Mouse (Mus musculus) right cerebral cortex, postnatal 10 days (tissue): ENCODE measurements at regions not wholly inside any gene's neighbourhood (a gene's known extent, or its start where the extent isn't known, plus 50 kb on each side); places are given as distances from the start of the nearest gene placed in this dataset.
"Not testable (repeated sequence)": the region's sequence is repeated elsewhere in the genome, so short reads cannot be mapped to it uniquely, and the experiment has no call there.

ENCODE experiments used
- DNase-seq, 2 experiments: peaks; one replicate each; pipeline ENCODE4 v3.0.0; 2021; ENCODE audit warnings: low spot score in 2 of 2

DNA sequence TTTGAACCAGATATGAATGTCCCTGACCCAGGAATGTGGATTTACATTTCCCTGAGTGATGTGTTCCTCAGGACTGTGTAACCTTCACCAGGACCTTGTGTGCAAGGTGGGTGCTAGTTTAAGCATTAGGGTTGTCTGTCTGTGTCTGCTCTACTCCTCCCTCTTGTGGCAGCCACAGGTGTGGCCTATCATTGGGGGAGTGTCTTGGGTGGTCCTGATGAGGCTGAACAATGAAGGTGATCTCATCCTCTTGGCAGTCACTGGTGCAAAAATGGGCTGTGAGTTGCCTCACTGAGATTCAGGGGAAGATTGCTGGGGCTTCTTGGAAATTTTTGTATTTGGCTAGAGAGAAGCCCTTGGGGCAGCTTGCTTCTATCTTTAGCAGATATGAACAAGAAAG is 179.4 kb upstream of the Ube2e1 start:
- DNase-seq: peak in 1 of 2 experiments; percentile 23

DNA sequence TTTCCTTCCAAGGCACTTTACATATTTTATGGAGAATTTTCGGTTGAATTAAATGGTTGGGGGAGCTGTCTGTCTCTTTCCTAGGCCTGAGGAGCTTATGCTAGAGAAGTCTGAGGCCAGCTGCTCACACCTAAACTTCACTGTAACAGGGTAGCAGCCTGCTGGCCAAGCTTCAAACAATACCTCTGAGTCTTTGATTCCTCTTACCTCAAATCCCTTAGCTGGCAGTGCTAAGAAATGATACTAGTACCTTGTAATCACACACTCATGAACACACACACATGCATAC is 176.6 kb upstream of the Ube2e1 start:
- DNase-seq: peak in 1 of 2 experiments; percentile 53

DNA sequence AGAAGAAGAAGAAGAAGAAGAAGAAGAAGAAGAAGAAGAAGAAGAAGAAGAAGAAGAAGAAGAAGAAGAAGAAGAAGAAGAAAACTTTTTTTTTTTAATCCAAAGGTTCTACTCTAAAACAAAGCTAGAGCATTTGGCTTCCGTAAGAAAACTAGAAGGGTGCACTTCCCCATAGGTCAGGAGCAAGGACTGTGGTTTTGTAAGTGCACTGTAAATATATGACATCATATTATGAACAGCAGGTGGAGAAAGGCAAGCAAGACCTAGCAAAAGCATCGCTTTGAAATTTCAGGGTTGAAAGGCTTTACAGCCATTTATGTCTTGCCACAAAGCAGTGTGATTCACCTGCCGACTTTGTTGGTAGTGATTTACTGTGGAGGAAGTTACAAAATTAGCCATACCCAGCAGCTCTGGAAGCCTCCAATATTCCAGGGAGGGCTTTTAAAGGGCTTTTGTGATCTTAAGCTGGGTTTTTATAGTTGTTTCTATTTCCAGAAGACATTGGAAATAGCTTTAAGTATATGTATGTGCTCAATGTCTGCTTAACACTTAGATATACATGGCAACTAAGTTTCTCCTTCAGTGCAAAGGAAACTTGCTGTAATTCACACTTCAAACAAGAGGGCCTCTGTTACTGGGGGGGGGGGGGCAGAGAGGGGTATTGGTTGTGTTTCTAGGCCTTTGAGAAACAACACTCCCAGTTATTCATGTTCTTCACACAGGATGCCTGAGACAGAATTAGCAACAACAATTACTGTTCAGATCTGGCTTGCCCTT is 176.1 kb upstream of the Ube2e1 start:
- DNase-seq: peak in 1 of 2 experiments; percentile 25

DNA sequence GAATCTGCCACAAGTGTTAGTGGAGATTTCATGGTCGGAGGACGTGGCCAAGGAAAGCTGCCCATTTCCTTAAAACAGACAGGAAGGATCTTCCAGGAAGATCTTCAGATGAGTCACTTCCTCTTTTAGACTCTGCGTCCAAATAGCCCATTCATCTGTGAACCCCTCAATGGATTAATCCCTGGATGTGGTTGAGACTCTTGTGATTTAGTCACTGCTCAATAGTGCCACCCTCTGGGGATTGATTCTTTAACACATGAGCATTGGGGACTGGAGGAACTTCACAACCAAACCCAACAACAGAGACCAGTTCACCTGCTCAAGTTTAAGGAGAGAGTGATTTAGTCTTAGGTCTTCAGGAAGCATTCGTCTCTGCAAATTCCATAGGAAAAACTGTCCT is 174.5 kb upstream of the Ube2e1 start:
- peak; percentile 43 to 52 for DNase-seq

DNA sequence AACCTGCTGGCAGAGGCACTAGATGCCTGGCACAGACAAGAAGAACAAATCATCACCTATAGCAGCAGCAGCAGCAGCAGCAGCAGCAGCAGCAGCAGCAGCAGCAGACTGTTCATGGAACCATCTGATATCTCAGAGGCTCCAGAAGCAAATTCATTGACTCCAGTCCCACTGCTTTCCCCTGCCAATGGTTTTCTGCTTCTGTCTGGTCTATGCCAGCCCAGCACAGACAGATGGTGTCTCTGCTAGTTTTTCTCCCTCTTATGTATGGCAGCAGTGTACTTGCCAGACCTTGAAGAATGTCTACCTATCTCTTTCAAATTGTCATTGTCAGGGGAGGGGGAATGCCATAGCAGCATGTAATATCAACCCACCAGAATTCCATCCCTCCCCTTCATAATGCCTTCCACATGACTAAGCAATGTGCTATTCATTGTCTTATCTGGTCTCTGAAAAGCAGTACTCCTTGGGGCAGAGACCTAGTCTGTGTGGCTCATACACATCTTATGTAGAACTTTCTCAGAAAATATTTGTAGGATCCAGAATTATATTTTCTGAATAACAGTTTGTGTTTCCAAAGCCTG is 168.7 kb upstream of the Ube2e1 start:
- peak; percentile 57 to 69 for DNase-seq

DNA sequence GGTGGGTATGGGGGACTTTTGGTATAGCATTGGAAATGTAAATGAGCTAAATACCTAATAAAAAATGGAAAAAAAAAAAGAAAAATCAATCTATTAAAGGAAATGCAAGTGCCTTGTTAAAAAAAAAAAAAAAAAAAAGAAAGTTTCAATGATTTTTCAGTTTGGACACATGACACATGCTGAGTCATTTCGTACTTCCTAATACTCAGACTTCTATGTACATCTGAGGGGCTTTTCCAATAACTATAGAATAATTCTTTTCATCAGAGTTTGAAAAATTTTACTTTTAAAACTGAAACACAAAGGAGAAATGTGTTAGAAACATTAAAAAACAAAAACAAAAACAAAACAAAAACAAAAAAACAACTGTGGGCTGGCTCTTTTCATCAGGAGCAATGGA is 162.4 kb upstream of the Ube2e1 start:
- DNase-seq: no peak

DNA sequence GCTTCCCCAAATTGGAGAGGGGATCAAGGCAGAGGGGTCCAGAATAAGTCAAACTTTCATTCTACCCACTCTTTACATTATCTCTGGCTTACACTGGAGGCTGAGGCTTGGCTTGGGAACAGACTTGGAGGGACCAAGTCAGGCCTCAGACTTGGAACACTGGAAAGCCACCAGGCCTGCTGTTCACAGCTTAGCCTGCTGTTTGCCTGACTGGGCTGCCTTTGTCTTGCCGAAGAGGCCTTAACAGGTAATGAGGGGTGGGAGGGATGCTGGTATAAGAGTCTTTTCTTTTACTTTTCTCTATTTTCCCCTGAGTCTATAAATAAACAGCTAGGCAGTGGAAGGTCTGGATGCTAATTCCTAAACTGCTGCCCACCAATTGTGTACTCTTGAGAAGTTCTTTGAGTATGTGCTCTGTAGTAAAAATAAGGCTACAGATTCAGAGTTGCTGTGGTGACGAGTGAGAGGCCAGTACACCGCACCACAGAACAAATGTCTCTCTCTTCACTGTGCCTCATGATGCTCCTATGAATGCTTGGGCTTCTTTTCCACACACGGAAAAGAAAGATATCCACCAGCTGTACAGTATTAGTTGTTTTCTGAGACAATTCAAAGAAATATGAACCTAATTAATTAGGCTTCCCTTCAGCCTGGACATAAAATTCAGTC is 154.6 kb upstream of the Ube2e1 start:
- peak; percentile 22 to 39 for DNase-seq

DNA sequence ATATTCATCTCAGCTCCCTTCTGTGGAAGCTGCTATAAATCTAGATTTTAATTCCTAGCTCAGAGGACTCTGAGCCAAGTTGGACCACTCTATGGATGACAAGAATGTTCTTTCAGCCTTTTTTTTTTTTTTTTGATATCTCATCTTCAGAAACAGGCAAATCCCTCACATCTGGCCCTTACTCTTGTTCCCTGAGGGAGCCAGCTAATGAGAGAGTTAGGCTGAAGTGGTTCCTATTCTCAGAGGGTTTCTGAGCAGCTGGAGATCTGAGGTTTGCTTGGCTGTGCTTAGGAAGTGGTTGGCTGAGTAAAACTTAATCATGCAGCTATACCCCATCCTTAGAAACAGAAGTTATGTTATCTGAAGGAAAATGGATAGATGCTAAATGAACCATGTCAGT is 153.9 kb upstream of the Ube2e1 start:
- peak in 1 of 2 experiments; percentile 42 for DNase-seq

DNA sequence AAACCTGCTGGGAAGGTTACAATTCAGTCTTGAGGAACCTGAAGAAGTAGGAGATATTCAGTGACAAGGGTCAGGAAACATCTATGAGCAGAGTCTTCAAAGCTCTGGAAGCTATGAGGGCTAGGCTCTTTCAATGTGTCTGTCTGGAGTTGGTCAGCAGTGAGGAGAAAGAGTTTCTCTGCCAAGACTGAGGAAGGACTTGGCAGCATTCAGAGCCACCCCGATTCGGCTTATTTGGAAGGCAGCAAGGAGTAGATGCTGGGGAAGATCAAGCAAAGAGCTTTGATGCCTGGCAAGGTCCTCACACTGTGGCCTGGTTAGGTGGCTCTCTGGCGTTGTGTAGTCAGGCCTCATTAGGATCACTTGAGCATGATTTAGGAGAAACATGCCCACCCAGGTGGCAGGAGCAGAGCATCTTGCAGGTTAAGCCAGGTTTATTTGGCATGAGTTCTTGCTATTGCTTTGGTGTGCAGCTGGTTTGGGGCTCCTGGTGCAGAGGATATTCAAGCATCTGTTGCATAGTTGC is 145.2 kb upstream of the Ube2e1 start:
- DNase-seq: no peak

DNA sequence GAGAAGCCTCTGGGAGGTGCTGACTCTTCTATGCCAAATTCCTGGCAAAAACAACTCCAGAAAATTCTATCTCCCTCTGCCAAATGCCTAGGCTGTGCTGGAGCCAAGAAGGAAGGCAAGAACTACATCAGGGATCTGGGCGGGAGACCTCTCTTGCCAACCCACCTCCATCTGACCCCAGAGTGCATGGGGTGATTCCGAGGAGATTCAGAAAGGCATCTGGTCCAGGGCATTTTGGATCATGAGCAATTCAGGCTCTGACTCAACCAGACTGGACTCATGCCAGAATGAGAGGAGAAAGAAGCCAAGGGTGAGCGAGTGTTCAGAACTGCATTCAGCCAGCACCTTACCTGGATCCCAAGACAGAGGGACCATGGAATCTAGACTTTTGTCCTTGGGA is 137.0 kb upstream of the Ube2e1 start:
- DNase-seq: peak in 1 of 2 experiments; percentile 27

DNA sequence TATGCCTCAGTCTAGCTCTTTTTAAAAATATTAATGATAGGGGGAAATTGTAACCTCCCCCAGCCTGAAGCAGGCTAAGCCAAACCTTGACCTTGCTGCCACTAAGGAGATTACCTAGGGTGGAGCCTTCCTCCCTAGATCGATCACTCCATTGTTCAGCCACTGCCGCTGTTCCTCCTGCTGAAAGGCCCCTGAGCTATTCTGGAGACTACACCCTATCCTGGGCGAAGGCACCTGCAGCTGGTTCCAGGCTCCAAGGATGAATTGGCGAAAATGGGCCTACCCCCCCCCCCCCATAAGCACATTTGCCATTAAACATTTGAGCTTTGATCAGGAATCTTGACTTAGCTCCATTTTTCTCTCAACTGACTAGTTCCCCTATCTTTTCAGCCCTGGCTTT is 135.2 kb upstream of the Ube2e1 start:
- not testable (repeated sequence) for DNase-seq

DNA sequence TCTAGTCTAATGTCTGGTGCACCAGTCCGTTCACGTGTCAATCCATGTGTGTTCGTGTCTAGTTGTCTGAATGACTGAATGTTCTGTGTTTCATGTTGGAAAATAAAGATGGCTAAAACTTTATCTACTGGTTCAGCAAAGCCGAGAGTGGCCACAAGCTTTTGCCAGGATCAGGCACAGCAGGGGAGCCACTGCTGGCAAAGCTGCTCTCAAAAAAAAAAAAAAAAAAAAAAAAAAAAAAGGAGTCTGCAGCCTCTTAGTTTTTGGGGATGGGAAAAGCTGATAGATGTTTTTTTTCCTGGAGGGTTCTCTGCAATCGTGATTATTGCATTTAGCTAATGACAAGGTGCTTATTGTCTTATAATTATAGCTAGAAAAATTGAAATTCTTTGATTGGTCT is 132.5 kb upstream of the Ube2e1 start:
- not testable (repeated sequence) for DNase-seq

DNA sequence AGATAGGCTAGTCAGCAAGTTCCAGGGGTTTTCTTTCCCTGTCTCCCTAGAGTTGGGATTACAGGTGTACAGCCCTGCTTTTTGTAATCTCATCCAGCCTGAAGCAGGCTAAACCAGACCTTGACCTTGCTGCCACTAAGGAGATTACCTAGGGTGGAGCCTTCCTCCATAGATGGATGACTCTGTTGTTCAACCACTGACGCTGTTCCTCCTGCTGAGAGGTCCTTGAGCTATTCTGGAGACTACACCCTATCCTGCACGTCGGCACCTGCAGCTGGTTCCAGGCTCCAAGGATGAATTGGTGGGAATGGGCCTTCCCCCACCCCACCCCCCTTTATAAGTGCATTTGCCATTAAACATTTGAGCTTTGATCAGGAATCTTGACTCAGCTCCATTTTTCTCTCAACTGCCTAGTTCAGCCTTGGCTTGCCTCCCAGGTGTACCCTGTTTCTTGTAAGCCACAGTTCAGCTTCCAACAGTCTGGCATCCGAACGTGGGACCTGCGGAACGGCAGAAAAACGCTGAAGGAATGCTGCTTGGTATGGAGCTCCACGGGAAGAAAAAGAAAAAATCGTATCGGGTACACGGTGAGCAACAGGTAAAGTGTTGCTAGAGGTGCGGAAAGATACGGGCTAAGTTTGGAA is 131.7 kb upstream of the Ube2e1 start:
- peak; percentile 33 to 38 for DNase-seq

DNA sequence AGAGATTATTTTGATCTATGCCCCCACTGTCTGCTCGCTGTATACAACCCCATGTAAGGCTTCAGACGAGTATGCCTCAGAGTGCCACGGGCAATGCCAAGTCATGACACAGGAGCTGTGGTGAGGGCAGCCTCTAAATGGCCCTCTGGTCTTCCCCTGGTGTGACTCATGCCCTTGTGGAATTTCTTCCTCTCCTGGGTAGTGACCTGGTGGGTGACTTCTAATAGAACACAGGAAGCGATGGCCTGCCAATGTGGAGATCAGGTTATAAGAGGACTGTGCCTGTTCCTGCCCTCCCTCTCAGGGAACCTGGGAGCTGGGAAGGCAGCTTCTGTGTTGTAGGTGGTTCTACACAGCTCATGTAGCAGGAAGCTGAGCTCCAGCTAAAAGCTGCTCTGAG is 130.7 kb upstream of the Ube2e1 start:
- DNase-seq: no peak

DNA sequence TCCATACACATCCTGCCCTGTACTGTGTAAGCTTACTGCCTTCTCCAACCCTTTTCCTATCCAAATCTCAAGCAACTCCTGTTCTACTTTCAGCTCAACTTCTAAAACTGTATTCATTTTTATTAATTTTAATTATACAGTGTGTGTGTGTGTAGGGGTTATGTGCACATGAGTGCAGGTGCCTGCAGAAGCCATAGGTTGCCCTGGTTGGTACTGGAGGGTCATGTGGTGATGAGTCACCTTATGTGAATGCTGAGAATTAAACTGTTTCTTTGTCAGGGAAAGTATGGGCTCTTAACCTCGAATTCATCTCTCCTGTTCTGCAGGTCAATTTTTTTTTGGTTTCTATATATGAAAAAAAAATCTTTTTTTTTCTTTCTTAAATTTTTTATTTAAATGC is 117.0 kb upstream of the Ube2e1 start:
- DNase-seq: no peak

DNA sequence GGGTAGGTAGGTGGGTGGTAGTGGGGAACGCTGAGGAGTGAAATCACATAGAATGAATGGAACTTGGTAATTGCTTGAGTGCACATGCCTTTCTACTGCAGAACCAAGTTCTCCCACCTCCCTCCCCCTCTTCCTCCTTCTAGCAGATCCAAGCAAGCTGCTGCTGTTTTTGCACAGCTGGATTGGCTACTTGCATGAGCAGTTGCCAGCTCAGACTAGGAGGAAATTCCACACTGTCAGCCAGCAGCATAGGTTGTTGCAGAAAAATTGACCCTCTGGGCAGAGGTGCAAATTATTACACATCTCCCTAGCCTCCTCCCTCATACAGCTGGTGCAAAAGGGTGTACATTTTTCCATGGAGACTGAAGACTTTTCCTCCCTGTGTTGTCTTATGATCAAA is 112.8 kb upstream of the Ube2e1 start:
- DNase-seq: no peak

DNA sequence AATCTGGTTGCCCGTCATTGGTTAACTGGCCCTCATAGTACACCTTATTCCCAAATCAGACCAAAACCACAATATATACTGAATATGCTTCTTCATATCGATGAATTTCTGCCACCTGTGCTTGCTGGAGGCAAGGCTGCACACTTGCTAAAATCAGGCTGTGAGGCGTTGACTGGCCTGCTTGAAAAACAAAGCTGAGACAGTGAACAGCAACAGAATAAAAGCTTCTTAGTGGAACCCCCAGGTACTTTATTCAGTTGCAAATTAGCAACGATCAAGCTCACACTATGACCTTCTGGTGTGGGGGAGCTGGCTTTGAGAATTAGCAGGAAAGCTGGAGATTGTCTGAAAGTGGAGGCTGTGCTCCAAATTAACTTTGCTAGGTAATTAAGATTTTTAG is 97.3 kb upstream of the Ube2e1 start:
- not testable (repeated sequence) for DNase-seq

DNA sequence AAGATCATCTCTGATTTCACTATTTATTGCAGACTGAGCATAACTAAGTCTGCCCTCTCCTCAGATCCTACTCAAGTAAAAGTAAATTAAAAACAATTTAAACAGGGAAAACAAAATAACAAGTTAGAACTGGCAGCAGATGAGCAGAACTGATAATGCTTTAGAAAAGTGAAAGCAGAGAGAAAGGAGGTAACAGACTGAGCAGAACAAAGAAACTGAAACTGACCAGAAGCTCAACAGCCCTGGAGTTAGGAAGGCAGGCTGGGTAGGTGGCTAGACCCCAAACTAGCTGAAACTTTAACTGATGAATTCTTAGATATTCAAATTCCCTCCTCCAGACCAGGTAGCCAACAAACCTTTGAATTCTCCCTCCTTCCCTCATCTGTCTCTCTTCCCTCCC is 94.2 kb upstream of the Ube2e1 start:
- no peak for DNase-seq

DNA sequence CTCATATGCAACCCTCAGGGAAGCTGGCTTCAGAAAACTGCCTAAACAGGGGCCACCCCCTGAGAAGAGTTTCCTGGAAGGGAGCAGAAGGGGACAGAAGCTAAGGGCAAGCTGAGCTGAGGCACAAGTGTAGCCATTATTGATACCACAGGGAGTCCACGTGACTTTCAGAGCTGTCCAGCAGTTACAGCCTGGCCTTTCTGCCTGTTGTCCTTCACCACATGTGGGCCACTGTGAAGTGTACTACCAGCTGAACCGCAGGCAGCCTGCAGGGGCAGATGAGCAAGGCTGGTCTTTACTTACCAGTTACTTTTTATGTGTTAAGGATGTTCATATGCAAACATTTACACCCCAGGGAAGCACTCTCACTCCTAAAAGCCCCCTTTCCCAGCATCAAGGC is 85.2 kb upstream of the Ube2e1 start:
- DNase-seq: no peak

DNA sequence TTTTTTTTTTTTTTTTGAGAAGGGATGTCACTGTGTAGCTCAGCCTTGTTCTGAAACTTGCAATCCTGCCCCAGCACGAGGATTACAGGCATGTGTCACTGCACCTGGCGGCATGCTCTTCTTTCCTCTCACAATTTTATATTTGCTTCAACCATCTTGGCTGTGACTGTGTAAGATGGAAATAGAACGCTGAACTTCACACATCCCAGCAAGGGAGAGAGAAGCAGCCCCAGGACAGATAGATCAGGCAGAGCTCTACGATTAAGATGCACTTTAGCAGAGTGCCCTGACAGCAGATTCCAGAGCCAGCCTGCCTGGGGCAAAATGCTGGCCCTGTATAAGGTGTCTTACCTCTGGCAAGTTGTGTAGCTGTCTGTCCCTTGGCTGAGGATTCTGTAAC is 84.7 kb upstream of the Ube2e1 start:
- DNase-seq: peak; percentile 37 to 54

DNA sequence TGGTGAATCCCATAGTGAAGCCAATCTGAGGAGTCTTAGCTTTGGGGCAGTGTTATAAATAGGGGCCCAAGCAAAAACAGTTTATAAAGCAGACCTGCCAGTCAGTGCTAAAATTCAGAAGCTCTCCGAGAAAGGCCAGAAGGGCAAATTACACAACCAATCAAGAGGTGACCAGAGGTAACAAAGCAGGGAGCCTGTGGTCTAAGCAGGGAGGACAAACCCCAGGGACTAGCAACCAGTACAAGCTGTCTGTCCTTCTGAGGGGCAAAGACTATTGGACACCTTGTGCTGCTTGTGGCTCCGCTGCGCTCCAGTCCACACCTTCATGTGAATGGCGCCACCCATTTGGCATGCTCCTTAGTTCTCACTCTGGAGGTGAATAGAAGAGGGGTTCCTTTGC is 67.3 kb upstream of the Ube2e1 start:
- no peak for DNase-seq

DNA sequence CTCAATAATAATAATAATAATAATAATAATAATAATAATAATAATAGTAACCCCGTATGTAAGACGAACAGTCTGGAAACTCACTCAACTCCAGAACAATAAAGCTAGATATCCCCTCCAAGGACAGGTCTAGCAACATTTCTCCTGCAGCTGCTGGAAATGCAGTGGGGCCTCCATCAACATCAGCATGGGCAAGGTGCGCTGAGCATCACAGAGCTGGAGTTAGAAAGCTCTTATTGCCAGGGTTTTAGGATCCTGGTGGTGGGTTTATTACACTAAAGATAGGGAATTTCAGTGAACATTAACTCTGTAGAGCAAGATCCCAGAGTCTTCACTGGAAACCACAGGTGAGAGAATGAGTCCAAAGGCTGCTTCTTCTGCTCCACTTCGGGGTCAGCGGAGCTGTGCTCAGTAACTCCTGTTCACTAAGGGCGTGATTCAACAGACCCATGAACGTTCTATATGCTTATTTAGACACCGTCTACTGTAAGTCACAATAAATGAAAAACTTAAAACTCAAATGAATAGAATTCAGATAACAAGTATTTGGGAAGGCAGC is 64.6 kb upstream of the Ube2e1 start:
- DNase-seq: no peak
